Mouse (Mus musculus): ENCODE measurements at regions not wholly inside any gene's neighbourhood (a gene's known extent, or its start where the extent isn't known, plus 50 kb on each side); places are given as distances from the start of the nearest gene placed in this dataset.
A peak's percentile ranks its signal among the peaks of the same experiment; 100 is the strongest.

DNA sequence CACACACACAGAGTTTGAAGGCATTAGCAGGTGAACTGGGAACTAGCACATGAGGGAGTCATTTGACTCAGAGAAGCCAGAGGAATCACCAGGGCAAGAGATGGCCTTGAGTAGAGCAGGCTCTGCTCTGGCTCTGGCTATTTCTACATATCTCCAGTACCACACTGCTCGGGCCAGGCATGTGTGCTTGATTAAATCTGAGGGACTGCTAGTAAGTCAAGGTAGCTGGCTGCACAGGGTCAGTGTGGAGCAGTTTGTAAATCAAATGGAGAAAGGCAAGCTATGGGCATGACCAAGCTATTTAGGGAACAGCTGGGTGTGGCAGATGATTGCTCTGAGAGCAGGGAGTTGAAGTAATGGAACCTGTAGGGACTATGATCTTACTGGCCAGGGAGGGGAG is 212.5 kb upstream of the Myt1l start:
- Histone ChIP-seq H3K27ac (ENCODE audit: low read length) (no peak overlapping the region), H3K27me3 (replicated peaks; ENCODE audit: control insufficient read depth, insufficient read depth, low read length) (no peaks in the 10 kb centered on the region), H3K9ac (ENCODE audit: low read depth, low read length) (no peak overlapping the region), H3K4me1 (ENCODE audit: control insufficient read depth, insufficient read depth, low read length) (no peaks in the 10 kb centered on the region), H3K36me3 (ENCODE audit: control insufficient read depth, insufficient read depth, low read length) (no peaks in the 10 kb centered on the region), H3K9me3 (ENCODE audit: control insufficient read depth, low read length) (no peaks in the 10 kb centered on the region), H3K4me2 (ENCODE audit: low read depth, low read length) (no peak overlapping the region), H3K4me3 (ENCODE audit: low read length) (no peak overlapping the region)
- WGBS, result 69% methylated on average over 1 of the region's 1 CpGs
- peak; percentile 56; the same call in 1 of the 2 replicates for ATAC-seq

DNA sequence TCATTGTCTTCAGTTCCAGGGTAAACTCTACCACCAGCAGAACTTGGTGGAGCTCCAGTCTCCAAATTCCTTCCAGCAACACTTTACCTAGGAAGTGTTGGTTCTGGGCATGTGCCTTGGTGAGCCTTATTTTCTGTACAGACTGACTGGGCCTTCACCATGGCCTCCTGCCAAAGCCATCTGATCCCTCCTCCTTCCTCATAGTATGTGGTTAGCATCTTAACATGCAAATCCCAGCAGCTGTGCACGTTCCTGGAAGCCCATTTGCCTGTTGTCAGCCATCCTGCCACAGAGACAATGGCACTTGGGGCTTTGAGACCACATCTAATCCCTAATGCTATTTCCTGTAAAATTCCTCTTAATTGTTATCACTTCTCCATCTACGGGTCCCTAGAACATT is 206.7 kb upstream of the Myt1l start:
- H3K4me2 ChIP-seq (ENCODE audit: low read depth, low read length), result no peak overlapping the region

GRCm38 (mm10) chr12:29323534-29323933 is 204.7 kb upstream of the Myt1l start:
- no peaks in the 10 kb centered on the region for H3K9me3 ChIP-seq (ENCODE audit: control insufficient read depth, low read length)
- ATAC-seq, result peak; percentile 69
- no peak overlapping the region for H3K9ac ChIP-seq (ENCODE audit: low read depth, low read length)
- no peaks in the 10 kb centered on the region for H3K4me1 ChIP-seq (ENCODE audit: control insufficient read depth, insufficient read depth, low read length)
- no peak overlapping the region for H3K4me3 ChIP-seq (ENCODE audit: low read length)
- 52% methylated on average over 3 of the region's 3 CpGs for WGBS
- H3K27ac ChIP-seq (ENCODE audit: low read length), result no peak overlapping the region
- H3K27me3 ChIP-seq (replicated peaks; ENCODE audit: control insufficient read depth, insufficient read depth, low read length), result no peaks in the 10 kb centered on the region
- no peaks in the 10 kb centered on the region for H3K36me3 ChIP-seq (ENCODE audit: control insufficient read depth, insufficient read depth, low read length)
- no peak overlapping the region for H3K4me2 ChIP-seq (ENCODE audit: low read depth, low read length)

More for the DNA sequence above, 206.7 kb upstream of the Myt1l start:
- no peak overlapping the region for H3K27ac ChIP-seq (ENCODE audit: low read length)
- 60% methylated on average over 2 of the region's 2 CpGs for WGBS
- no peaks in the 10 kb centered on the region for H3K27me3 ChIP-seq (replicated peaks; ENCODE audit: control insufficient read depth, insufficient read depth, low read length)
- ATAC-seq, result no peak
- no peaks in the 10 kb centered on the region for H3K9me3 ChIP-seq (ENCODE audit: control insufficient read depth, low read length)
- no peaks in the 10 kb centered on the region for H3K36me3 ChIP-seq (ENCODE audit: control insufficient read depth, insufficient read depth, low read length)
- H3K4me1 ChIP-seq (ENCODE audit: control insufficient read depth, insufficient read depth, low read length), result no peaks in the 10 kb centered on the region
- H3K9ac ChIP-seq (ENCODE audit: low read depth, low read length), result no peak overlapping the region
- H3K4me3 ChIP-seq (ENCODE audit: low read length), result no peak overlapping the region

DNA sequence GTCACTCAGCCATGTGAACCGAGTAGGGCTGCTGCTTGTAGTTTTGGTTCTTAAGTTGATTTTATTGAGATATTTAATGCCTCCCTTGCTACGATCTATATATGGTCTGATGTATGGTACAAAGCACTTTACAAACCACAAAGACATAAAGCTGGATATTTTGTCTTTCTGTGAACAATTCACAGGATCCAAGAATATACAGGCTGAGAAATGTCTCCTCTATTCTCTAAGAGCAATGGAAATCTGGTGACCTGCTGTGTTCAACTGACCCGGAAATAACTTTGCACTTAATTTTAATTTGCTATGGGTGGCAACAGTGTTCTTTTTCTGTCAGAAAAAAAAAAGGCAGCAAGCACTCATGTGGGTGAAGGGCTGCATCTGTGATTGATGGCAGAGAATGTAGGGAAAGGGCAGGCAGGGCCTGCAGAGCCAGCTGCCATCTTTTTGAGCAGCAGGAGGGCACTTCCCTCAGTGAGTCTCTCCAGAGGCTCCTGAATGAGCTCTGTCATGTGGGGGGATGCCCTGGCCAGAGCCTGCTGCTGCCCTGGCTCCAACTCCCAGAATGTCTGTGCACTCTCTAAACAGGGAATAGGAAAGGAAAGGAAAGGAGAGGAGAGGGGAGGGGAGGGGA is 192.2 kb upstream of the Myt1l start:
- no peaks in the 10 kb centered on the region for H3K27me3 ChIP-seq (replicated peaks; ENCODE audit: control insufficient read depth, insufficient read depth, low read length)
- H3K4me2 ChIP-seq (ENCODE audit: low read depth, low read length), result no peak overlapping the region
- WGBS, result 77% methylated on average over 3 of the region's 3 CpGs
- H3K4me3 ChIP-seq (ENCODE audit: low read length), result no peak overlapping the region
- no peak overlapping the region for H3K9ac ChIP-seq (ENCODE audit: low read depth, low read length)
- no peaks in the 10 kb centered on the region for H3K9me3 ChIP-seq (ENCODE audit: control insufficient read depth, low read length)
- H3K27ac ChIP-seq (ENCODE audit: low read length), result no peak overlapping the region
- no peaks in the 10 kb centered on the region for H3K4me1 ChIP-seq (ENCODE audit: control insufficient read depth, insufficient read depth, low read length)
- no peaks in the 10 kb centered on the region for H3K36me3 ChIP-seq (ENCODE audit: control insufficient read depth, insufficient read depth, low read length)
- no peak for ATAC-seq

DNA sequence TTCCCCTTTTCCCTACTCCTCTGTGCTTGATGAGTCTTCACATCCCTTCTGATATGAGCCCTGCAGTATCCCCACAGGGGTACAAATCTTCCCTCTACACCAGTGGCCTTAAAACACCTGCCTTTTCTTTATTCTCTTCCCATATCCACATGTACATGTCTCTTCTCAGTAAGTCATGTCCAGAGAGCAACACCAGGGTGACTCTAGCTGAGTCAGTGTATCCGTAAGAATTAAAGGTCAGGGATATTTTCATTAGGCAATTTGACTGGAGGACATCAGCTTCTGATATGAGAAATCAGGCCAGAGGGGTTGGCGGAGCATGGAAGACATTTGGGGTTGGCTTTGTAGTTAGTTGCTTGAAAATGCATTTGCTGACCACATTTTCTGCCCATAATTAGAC is 190.8 kb upstream of the Myt1l start:
- Histone ChIP-seq H3K4me3 (ENCODE audit: low read length) (no peak overlapping the region), H3K9ac (ENCODE audit: low read depth, low read length) (no peak overlapping the region), H3K4me1 (ENCODE audit: control insufficient read depth, insufficient read depth, low read length) (no peaks in the 10 kb centered on the region), H3K36me3 (ENCODE audit: control insufficient read depth, insufficient read depth, low read length) (no peaks in the 10 kb centered on the region), H3K27me3 (replicated peaks; ENCODE audit: control insufficient read depth, insufficient read depth, low read length) (no peaks in the 10 kb centered on the region), H3K27ac (ENCODE audit: low read length) (no peak overlapping the region), H3K4me2 (ENCODE audit: low read depth, low read length) (no peak overlapping the region), H3K9me3 (ENCODE audit: control insufficient read depth, low read length) (no peaks in the 10 kb centered on the region)
- 90% methylated on average over 2 of the region's 2 CpGs for WGBS
- ATAC-seq, result no peak

DNA sequence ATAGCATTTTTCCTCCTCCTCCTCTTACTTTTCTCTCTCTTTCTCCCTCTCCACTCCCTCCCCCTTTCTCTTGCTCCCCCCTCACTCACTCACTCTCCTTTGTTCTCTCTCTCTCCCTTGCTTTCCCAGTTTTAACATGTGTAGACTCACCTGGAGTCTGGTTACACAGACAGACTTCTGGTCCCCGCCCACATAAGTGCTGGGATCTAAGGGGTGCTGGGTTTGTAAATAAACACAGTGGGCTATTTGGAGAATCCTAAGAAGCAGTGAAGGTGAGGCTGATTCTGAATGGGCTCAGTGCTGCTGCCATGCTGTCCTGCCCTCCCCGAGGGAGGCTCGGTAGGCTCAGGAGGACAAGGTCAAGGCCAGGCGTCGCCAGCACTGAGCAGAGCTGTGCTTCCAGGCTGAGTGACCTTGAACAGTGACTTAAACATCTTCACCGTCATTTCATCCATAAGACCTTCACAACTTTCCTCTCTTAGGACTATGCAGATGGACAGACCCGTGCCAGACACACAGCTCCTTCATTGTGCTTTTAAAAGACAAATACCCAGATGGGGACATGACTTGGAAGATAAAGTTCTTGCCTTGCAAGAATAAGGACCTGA is 186.7 kb upstream of the Myt1l start:
- 41% methylated on average over 7 of the region's 7 CpGs for WGBS
- no peak overlapping the region for H3K4me2 ChIP-seq (ENCODE audit: low read depth, low read length)
- H3K9me3 ChIP-seq (ENCODE audit: control insufficient read depth, low read length), result no peaks in the 10 kb centered on the region
- no peaks in the 10 kb centered on the region for H3K36me3 ChIP-seq (ENCODE audit: control insufficient read depth, insufficient read depth, low read length)
- no peaks in the 10 kb centered on the region for H3K4me1 ChIP-seq (ENCODE audit: control insufficient read depth, insufficient read depth, low read length)
- no peaks in the 10 kb centered on the region for H3K27me3 ChIP-seq (replicated peaks; ENCODE audit: control insufficient read depth, insufficient read depth, low read length)
- H3K9ac ChIP-seq (ENCODE audit: low read depth, low read length), result no peak overlapping the region
- no peak for ATAC-seq
- no peak overlapping the region for H3K4me3 ChIP-seq (ENCODE audit: low read length)
- H3K27ac ChIP-seq (ENCODE audit: low read length), result no peak overlapping the region

GRCm38 (mm10) chr12:29343147-29343852 is 184.9 kb upstream of the Myt1l start:
- ATAC-seq, result no peak
- H3K9me3 ChIP-seq (ENCODE audit: control insufficient read depth, low read length), result no peaks in the 10 kb centered on the region
- H3K36me3 ChIP-seq (ENCODE audit: control insufficient read depth, insufficient read depth, low read length), result no peaks in the 10 kb centered on the region
- no peak overlapping the region for H3K9ac ChIP-seq (ENCODE audit: low read depth, low read length)
- WGBS, result 60% methylated on average over 12 of the region's 12 CpGs
- no peak overlapping the region for H3K4me2 ChIP-seq (ENCODE audit: low read depth, low read length)
- no peak overlapping the region for H3K27ac ChIP-seq (ENCODE audit: low read length)
- no peaks in the 10 kb centered on the region for H3K27me3 ChIP-seq (replicated peaks; ENCODE audit: control insufficient read depth, insufficient read depth, low read length)
- H3K4me3 ChIP-seq (ENCODE audit: low read length), result no peak overlapping the region
- no peaks in the 10 kb centered on the region for H3K4me1 ChIP-seq (ENCODE audit: control insufficient read depth, insufficient read depth, low read length)

GRCm38 (mm10) chr12:29348698-29349097 is 179.5 kb upstream of the Myt1l start:
- H3K27ac ChIP-seq (ENCODE audit: low read length), result no peak overlapping the region
- no peaks in the 10 kb centered on the region for H3K9me3 ChIP-seq (ENCODE audit: control insufficient read depth, low read length)
- no peak overlapping the region for H3K4me3 ChIP-seq (ENCODE audit: low read length)
- no peaks in the 10 kb centered on the region for H3K36me3 ChIP-seq (ENCODE audit: control insufficient read depth, insufficient read depth, low read length)
- H3K27me3 ChIP-seq (replicated peaks; ENCODE audit: control insufficient read depth, insufficient read depth, low read length), result no peaks in the 10 kb centered on the region
- 64% methylated on average over 2 of the region's 2 CpGs for WGBS
- no peak overlapping the region for H3K9ac ChIP-seq (ENCODE audit: low read depth, low read length)
- no peak for ATAC-seq
- H3K4me1 ChIP-seq (ENCODE audit: control insufficient read depth, insufficient read depth, low read length), result no peaks in the 10 kb centered on the region
- H3K4me2 ChIP-seq (ENCODE audit: low read depth, low read length), result no peak overlapping the region

DNA sequence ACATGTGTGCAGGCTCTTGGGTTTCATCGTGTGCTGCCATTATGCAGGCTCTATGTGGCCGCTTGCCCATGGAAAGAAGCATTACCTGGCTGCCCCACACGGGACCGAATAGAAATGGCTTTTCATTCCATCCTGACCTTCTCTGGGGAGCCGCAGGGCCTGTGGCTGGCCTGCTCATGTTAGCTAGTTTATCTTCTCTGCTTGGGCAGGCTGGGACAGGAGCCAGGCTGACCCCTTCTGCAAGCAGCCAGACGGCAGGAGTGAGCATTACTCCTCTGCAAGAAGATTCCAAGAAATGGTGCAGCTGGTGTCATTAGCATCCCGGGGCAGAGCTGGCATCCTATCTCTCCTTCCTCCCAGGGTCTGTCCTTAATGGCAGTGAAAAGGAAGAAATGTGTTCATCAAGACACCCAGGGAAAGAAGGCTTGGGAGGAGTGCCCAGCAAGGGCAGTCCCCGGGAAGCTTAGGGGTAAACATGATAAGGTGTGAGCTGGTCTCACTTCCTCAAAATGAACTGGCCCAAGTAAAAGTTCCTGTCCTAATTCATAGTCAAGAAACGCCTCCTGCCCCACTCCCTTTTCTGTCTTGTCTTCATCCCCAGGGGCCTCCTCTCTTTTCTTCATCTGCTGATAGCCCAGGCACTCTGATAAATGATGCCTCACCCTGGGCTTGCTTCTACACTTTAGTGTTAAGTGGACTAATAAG is 178.9 kb upstream of the Myt1l start:
- no peaks in the 10 kb centered on the region for H3K9me3 ChIP-seq (ENCODE audit: control insufficient read depth, low read length)
- no peaks in the 10 kb centered on the region for H3K27me3 ChIP-seq (replicated peaks; ENCODE audit: control insufficient read depth, insufficient read depth, low read length)
- no peaks in the 10 kb centered on the region for H3K36me3 ChIP-seq (ENCODE audit: control insufficient read depth, insufficient read depth, low read length)
- H3K4me3 ChIP-seq (ENCODE audit: low read length), result no peak overlapping the region
- no peak overlapping the region for H3K4me2 ChIP-seq (ENCODE audit: low read depth, low read length)
- no peak for ATAC-seq
- H3K4me1 ChIP-seq (ENCODE audit: control insufficient read depth, insufficient read depth, low read length), result no peaks in the 10 kb centered on the region
- no peak overlapping the region for H3K27ac ChIP-seq (ENCODE audit: low read length)
- H3K9ac ChIP-seq (ENCODE audit: low read depth, low read length), result no peak overlapping the region
- 53% methylated on average over 9 of the region's 9 CpGs for WGBS
